15 mouse cellular contexts compared by ENCODE assay signal in genomic region chr7:69585716-69586115, GRCm38 (mm10).
DNase-seq lines count a peak whose midpoint lies in the region; ATAC-seq and TF ChIP-seq lines count a peak whose summit lies in the region.
"Had no signal": no experiment of that assay in that cellular context is flagged by ENCODE, and none has a peak within 500 bp of the region (broad histone marks: within the 10 kb centered on the region; RNA-seq: fewer than 3 reads in every experiment).

No protein-coding gene starts in this region.

- 49% methylated on average over 6 of the region's 6 CpGs for WGBS in hindbrain, embryonic 11.5 days
- 55% methylated on average over 6 of the region's 6 CpGs for WGBS in hindbrain, embryonic 10.5 days
- 50% methylated on average over 6 of the region's 6 CpGs for WGBS in lung, postnatal 0 days

- H3K36me3 ChIP-seq in hindbrain, embryonic 11.5 days (ENCODE audit: control insufficient read depth, insufficient read depth, low read length): no peaks in the 10 kb centered on the region
- H3K36me3 ChIP-seq in hindbrain, embryonic 10.5 days: no peaks in the 10 kb centered on the region
- no peaks in the 10 kb centered on the region for H3K36me3 ChIP-seq in lung, postnatal 0 days (ENCODE audit: insufficient read depth, low read length)
- H3K36me3 ChIP-seq: embryonic facial prominence, embryonic 13.5 days; G1E; liver, embryonic 12.5 days had no signal

- H3K4me3 ChIP-seq in hindbrain, embryonic 11.5 days (ENCODE audit: low read depth, low read length): no peak overlapping the region
- no peak overlapping the region for H3K4me3 ChIP-seq in hindbrain, embryonic 10.5 days
- H3K4me3 ChIP-seq in lung, postnatal 0 days (ENCODE audit: low read depth, low read length): no peak overlapping the region
- H3K4me3 ChIP-seq: embryonic facial prominence, embryonic 13.5 days; liver, embryonic 12.5 days had no signal

- no peaks in the 10 kb centered on the region for H3K4me1 ChIP-seq in hindbrain, embryonic 11.5 days (replicated peaks; ENCODE audit: control insufficient read depth, insufficient read depth, low read length)
- peaks cover 28% of the 10 kb centered on the region for H3K4me1 ChIP-seq in hindbrain, embryonic 10.5 days (replicated peaks)
- H3K4me1 ChIP-seq in lung, postnatal 0 days (ENCODE audit: insufficient read depth, low read depth, low read length): no peaks in the 10 kb centered on the region
- H3K4me1 ChIP-seq: liver, embryonic 12.5 days had no signal

- no peak for TF ChIP-seq POLR2A in brain, embryonic 14.5 days (IDR thresholded peaks at IDR 0.05; ENCODE audit: borderline replicate concordance, extremely low read depth, insufficient read depth, insufficient read length, poor library complexity, severe bottlenecking)

- peak; percentile 22 for DNase-seq in hindbrain, embryonic 11.5 days (ENCODE audit: low spot score)
- no peak for DNase-seq in hindbrain, embryonic 10.5 days (ENCODE audit: low spot score)
- no peak for DNase-seq in lung, postnatal 0 days (ENCODE audit: low spot score)
- DNase-seq in lung, postnatal 10 days: no peak
- peak; percentile 83 for DNase-seq in brain, embryonic 14.5 days (ENCODE audit: low read depth)
- DNase-seq in retina, postnatal 1 day: peak; percentile 85
- DNase-seq in T-cell, adult 2 months (ENCODE audit: low spot score): no peak
- DNase-seq: adrenal gland, postnatal 25 days; gastrocnemius, postnatal 14 days; heart, postnatal 14 days; lung, postnatal 14 days; thymus, adult 2 months had no signal

- no peak for TF ChIP-seq EP300 in lung, postnatal 0 days (IDR thresholded peaks at IDR 0.05)

- ATAC-seq in hindbrain, embryonic 11.5 days (ENCODE audit: low FRiP score): no peak
- ATAC-seq in lung, postnatal 0 days: no peak
- ATAC-seq: liver, embryonic 12.5 days had no signal

- no peak overlapping the region for H3K27ac ChIP-seq in hindbrain, embryonic 11.5 days (ENCODE audit: low read depth, low read length)
- no peak overlapping the region for H3K27ac ChIP-seq in hindbrain, embryonic 10.5 days
- no peak overlapping the region for H3K27ac ChIP-seq in lung, postnatal 0 days (ENCODE audit: low read length)
- H3K27ac ChIP-seq: embryonic facial prominence, embryonic 13.5 days; liver, embryonic 12.5 days had no signal

- no peaks in the 10 kb centered on the region for H3K9me3 ChIP-seq in hindbrain, embryonic 11.5 days (ENCODE audit: control insufficient read depth, low read length)
- no peaks in the 10 kb centered on the region for H3K9me3 ChIP-seq in hindbrain, embryonic 10.5 days
- no peaks in the 10 kb centered on the region for H3K9me3 ChIP-seq in lung, postnatal 0 days (ENCODE audit: low read length)
- H3K9me3 ChIP-seq: embryonic facial prominence, embryonic 13.5 days; liver, embryonic 12.5 days had no signal

- no peak overlapping the region for H3K4me2 ChIP-seq in hindbrain, embryonic 11.5 days (replicated peaks; ENCODE audit: low read depth, low read length)
- H3K4me2 ChIP-seq in lung, postnatal 0 days (replicated peaks; ENCODE audit: low read depth, low read length): no peak overlapping the region
- H3K4me2 ChIP-seq: embryonic facial prominence, embryonic 13.5 days; liver, embryonic 12.5 days had no signal

- no peaks in the 10 kb centered on the region for H3K27me3 ChIP-seq in hindbrain, embryonic 11.5 days (ENCODE audit: control insufficient read depth, insufficient read depth, low read length)
- H3K27me3 ChIP-seq in hindbrain, embryonic 10.5 days (ENCODE audit: insufficient read depth, poor library complexity, severe bottlenecking): peaks cover 9% of the 10 kb centered on the region
- H3K27me3 ChIP-seq in lung, postnatal 0 days (replicated peaks; ENCODE audit: insufficient read depth, low read length): no peaks in the 10 kb centered on the region
- H3K27me3 ChIP-seq: embryonic facial prominence, embryonic 13.5 days; liver, embryonic 12.5 days had no signal

- no peak overlapping the region for H3K9ac ChIP-seq in hindbrain, embryonic 11.5 days (ENCODE audit: low read depth, low read length)
- no peak overlapping the region for H3K9ac ChIP-seq in lung, postnatal 0 days (replicated peaks; ENCODE audit: low read depth)
- H3K9ac ChIP-seq: embryonic facial prominence, embryonic 13.5 days; liver, embryonic 12.5 days had no signal

- TF ChIP-seq CTCF in lung, postnatal 0 days (IDR thresholded peaks at IDR 0.05): peak; percentile 14; the same call in 1 of the 2 replicates
- TF ChIP-seq CTCF in brain, embryonic 14.5 days (IDR thresholded peaks at IDR 0.05; ENCODE audit: borderline replicate concordance, extremely low read depth, insufficient read depth, insufficient read length): peak; percentile 10; the same call in 1 of the 2 replicates

Comparison
In these comparisons a context has a peak if more than half of its experiments do, and no peak if none do; other contexts are left out.
1. DNase-seq: peak in hindbrain, embryonic 11.5 days (single experiment), brain, embryonic 14.5 days (single experiment) and retina, postnatal 1 day (single experiment); none in hindbrain, embryonic 10.5 days (single experiment), lung, postnatal 0 days (single experiment), lung, postnatal 10 days (single experiment) and T-cell, adult 2 months (single experiment).